Mouse (Mus musculus) heart, embryonic 14.5 days (tissue): ENCODE results near the gene Scube2. TPM values are rescaled to one million over a fixed set of nuclear protein-coding genes. Genes with fewer than 3 reads are reported as not detected.

Experiments used
- ATAC-seq: fragments of 200-750 bp; cut with Nextera tagmentation; 2 replicates; pipeline ENCODE4 v1.8.0; 2017; ENCODE audit warnings: low read depth, moderate TSS enrichment; ENCODE audit not compliant: insufficient number of reproducible peaks, insufficient read depth, low FRiP score
- H3K27ac ChIP-seq, 2 experiments: fragments of 200-500 bp in 1 of 2; fragments of 300-500 bp in 1 of 2; sonication (generic) in 1 of 2; replicated peaks in 1 of 2; 2 replicates each; pipeline ENCODE4 v1.5.1; 2012 to 2014; ENCODE audit warnings: low read depth in 2 of 2, low read length in 2 of 2, control low read depth in 1 of 2, mild to moderate bottlenecking in 1 of 2, mixed read lengths in 1 of 2; ENCODE audit not compliant: control insufficient read depth in 1 of 2, insufficient read depth in 1 of 2
- H3K27me3 ChIP-seq: fragments of 300-500 bp; sonication (generic); 2 replicates; pipeline ENCODE4 v1.6.1; 2014; ENCODE audit warnings: mild to moderate bottlenecking, low read length, control low read depth; ENCODE audit not compliant: control insufficient read depth, insufficient read depth
- H3K36me3 ChIP-seq: fragments of 300-500 bp; sonication (generic); 2 replicates; pipeline ENCODE4 v1.6.1; 2014; ENCODE audit warnings: mild to moderate bottlenecking, control low read depth, low read length, mixed read lengths; ENCODE audit not compliant: control insufficient read depth, insufficient read depth
- H3K4me1 ChIP-seq, 2 experiments: fragments of 200-500 bp in 1 of 2; fragments of 300-500 bp in 1 of 2; sonication (generic) in 1 of 2; 2 replicates each; pipeline ENCODE4 v1.6.1; 2012 to 2014; ENCODE audit warnings: low read length in 2 of 2, control low read depth in 1 of 2, mixed read lengths in 1 of 2; ENCODE audit not compliant: control insufficient read depth in 2 of 2, insufficient read depth in 2 of 2
- H3K4me2 ChIP-seq: fragments of 300-500 bp; sonication (generic); 2 replicates; pipeline ENCODE4 v1.6.1; 2014; ENCODE audit warnings: mild to moderate bottlenecking, low read length
- H3K4me3 ChIP-seq, 2 experiments: fragments of 200-500 bp in 1 of 2; fragments of 300-500 bp in 1 of 2; sonication (generic) in 1 of 2; 2 replicates each; pipeline ENCODE4 v1.5.1; 2012 to 2014; ENCODE audit warnings: low read length in 2 of 2, mild to moderate bottlenecking in 2 of 2, control low read depth in 1 of 2, low read depth in 1 of 2, moderate library complexity in 1 of 2; ENCODE audit not compliant: control insufficient read depth in 1 of 2, insufficient read depth in 1 of 2
- H3K9ac ChIP-seq: fragments of 300-500 bp; sonication (generic); 2 replicates; pipeline ENCODE4 v1.6.1; 2014; ENCODE audit warnings: mild to moderate bottlenecking, low read length
- H3K9me3 ChIP-seq: fragments of 300-500 bp; sonication (generic); 2 replicates; pipeline ENCODE4 v1.6.1; 2016; ENCODE audit warnings: low read length, control low read depth; ENCODE audit not compliant: control insufficient read depth
- WGBS: fragments of 180-500 bp; shearing (Covaris S2); extraction: QIAGEN DNeasy Blood & Tissue Kit; methylation state at CpG from one replicate; pipeline ENCODE4 v1.1.7; 2014; 5-methylcytosine and 5-hydroxymethylcytosine counted together
- polyA plus RNA-seq: library from polyadenylated mRNA; unstranded; fragments of >200 nt; fragmentation: Nextera tagmentation; extraction: Ambion mirVana; gene quantifications from 2 replicates; pipeline ENCODE4 v1.2.1, GENCODE M21; 2014

The Scube2 gene
- polyA plus RNA-seq, 1 experiment from 2014 or later, result 12.4 TPM

- H3K27me3 ChIP-seq, result no peaks in the 10 kb centered on the region
- no peak overlapping the region for H3K4me3 ChIP-seq
- H3K9ac ChIP-seq, result no peak overlapping the region
- peaks cover 0 to 6% of the 10 kb centered on the region in 2 experiments; a peak in 1 of 4 replicates for H3K4me1 ChIP-seq
- H3K27ac ChIP-seq, result no peak overlapping the region
- H3K9me3 ChIP-seq, result no peaks in the 10 kb centered on the region
- 63% methylated on average over 5 of the region's 5 CpGs for WGBS
- no peaks in the 10 kb centered on the region for H3K36me3 ChIP-seq
- ATAC-seq, result no peak
- no peak overlapping the region for H3K4me2 ChIP-seq
Observed at GRCm38 (mm10) chr7:109873170-109873569, 7.7 kb upstream of the Scube2 start.

GRCm38 (mm10) chr7:109871232-109871631 lies 5.8 kb upstream of the Scube2 start:
- H3K36me3 ChIP-seq, result no peaks in the 10 kb centered on the region
- 66% methylated on average over 5 of the region's 5 CpGs for WGBS
- no peaks in the 10 kb centered on the region for H3K9me3 ChIP-seq
- H3K4me3 ChIP-seq, result no peak overlapping the region
- no peak overlapping the region for H3K4me2 ChIP-seq
- H3K27me3 ChIP-seq, result no peaks in the 10 kb centered on the region
- peaks cover 0 to 9% of the 10 kb centered on the region in 2 experiments; a peak in 1 of 4 replicates for H3K4me1 ChIP-seq
- no peak for ATAC-seq
- no peak overlapping the region for H3K27ac ChIP-seq
- no peak overlapping the region for H3K9ac ChIP-seq

- Histone ChIP-seq H3K9ac (no peak overlapping the region), H3K4me3 (no peak overlapping the region), H3K4me1 (peaks cover 5 to 24% of the 10 kb centered on the region in 2 experiments), H3K9me3 (no peaks in the 10 kb centered on the region), H3K36me3 (no peaks in the 10 kb centered on the region), H3K27me3 (peaks cover 9% of the 10 kb centered on the region), H3K4me2 (no peak overlapping the region), H3K27ac (no peak overlapping the region)
- no peak for ATAC-seq
- WGBS, result 21% methylated on average over 3 of the region's 3 CpGs
Observed at GRCm38 (mm10) chr7:109868498-109868897, 3.0 kb upstream of the Scube2 start.

GRCm38 (mm10) chr7:109866643-109867042 lies 1.2 kb upstream of the Scube2 start:
- no peak for ATAC-seq
- Histone ChIP-seq H3K4me3 (no peak overlapping the region), H3K27ac (no peak overlapping the region), H3K36me3 (no peaks in the 10 kb centered on the region), H3K9ac (no peak overlapping the region), H3K4me2 (no peak overlapping the region), H3K9me3 (no peaks in the 10 kb centered on the region), H3K4me1 (peaks cover 5 to 24% of the 10 kb centered on the region in 2 experiments), H3K27me3 (peaks cover 9% of the 10 kb centered on the region)
- whole genome bisulfite sequencing, result 84% methylated on average over 3 of the region's 3 CpGs

GRCm38 (mm10) chr7:109863561-109863960 lies 1.9 kb downstream of the Scube2 start:
- WGBS, result 33% methylated on average over 4 of the region's 4 CpGs
- H3K4me2 ChIP-seq, result no peak overlapping the region
- peaks cover 9% of the 10 kb centered on the region for H3K27me3 ChIP-seq
- no peak overlapping the region for H3K4me3 ChIP-seq
- no peaks in the 10 kb centered on the region for H3K36me3 ChIP-seq
- H3K9me3 ChIP-seq, result no peaks in the 10 kb centered on the region
- ATAC-seq, result no peak
- H3K9ac ChIP-seq, result no peak overlapping the region
- peaks cover 11 to 33% of the 10 kb centered on the region in 2 experiments for H3K4me1 ChIP-seq
- no peak overlapping the region for H3K27ac ChIP-seq

- Histone ChIP-seq H3K4me2 (no peak overlapping the region), H3K9ac (no peak overlapping the region), H3K9me3 (no peaks in the 10 kb centered on the region), H3K4me1 (peaks cover 8 to 21% of the 10 kb centered on the region in 2 experiments), H3K4me3 (no peak overlapping the region), H3K36me3 (no peaks in the 10 kb centered on the region), H3K27ac (no peak overlapping the region), H3K27me3 (peaks cover 9% of the 10 kb centered on the region)
- no peak for ATAC-seq
- WGBS, result 85% methylated on average over 7 of the region's 7 CpGs
Observed at GRCm38 (mm10) chr7:109860162-109860561, 5.3 kb downstream of the Scube2 start.

GRCm38 (mm10) chr7:109859354-109859753 lies 6.1 kb downstream of the Scube2 start:
- H3K9ac ChIP-seq, result peak overlapping the region; percentile 38
- H3K4me3 ChIP-seq, result no peak overlapping the region
- ATAC-seq, result no peak
- H3K27me3 ChIP-seq, result peaks cover 5% of the 10 kb centered on the region
- H3K27ac ChIP-seq, result peak overlapping the region; percentile 37 to 47; a peak in 3 of 4 replicates
- 7% methylated on average over 6 of the region's 6 CpGs for WGBS
- H3K4me2 ChIP-seq, result 0 out of 2 replicates have a peak overlapping the region, but pooled peaks have one; percentile 11
- peaks cover 11 to 26% of the 10 kb centered on the region in 2 experiments for H3K4me1 ChIP-seq
- no peaks in the 10 kb centered on the region for H3K9me3 ChIP-seq
- no peaks in the 10 kb centered on the region for H3K36me3 ChIP-seq

- WGBS, result 13% methylated on average over 7 of the region's 7 CpGs
- H3K4me2 ChIP-seq, result no peak overlapping the region
- H3K27ac ChIP-seq, result 0 out of 4 replicates have a peak overlapping the region, but pooled peaks of 1 of the 2 experiments have one; percentile 11
Observed at GRCm38 (mm10) chr7:109852752-109853212, 12.7 kb downstream of the Scube2 start.

More at GRCm38 (mm10) chr7:109852752-109853212, 12.7 kb downstream of the Scube2 start:
- Histone ChIP-seq H3K4me1 (peaks cover 39 to 57% of the 10 kb centered on the region in 2 experiments), H3K9me3 (no peaks in the 10 kb centered on the region), H3K27me3 (no peaks in the 10 kb centered on the region), H3K4me3 (no peak overlapping the region), H3K9ac (0 out of 2 replicates have a peak overlapping the region, but pooled peaks have one; percentile 1), H3K36me3 (no peaks in the 10 kb centered on the region)
- 0 out of 2 replicates have a peak, but pooled peaks have one; percentile 49 for ATAC-seq
